Mouse (Mus musculus): Measurements from ENCODE around the gene Shoc2. TPM values are rescaled to one million over a fixed set of nuclear protein-coding genes. Genes with fewer than 3 reads are reported as not detected.
"Not testable (repeated sequence)": the region's sequence is repeated elsewhere in the genome, so short reads cannot be mapped to it uniquely, and the experiment has no call there.

Shoc2 gene
- 10 to 100 TPM; 50.3 to 56.3 TPM for total RNA-seq (2021)
- long read RNA-seq, transcript Shoc2-201 (9 exons, 3,965 nt): major isoform, 8 of 52 reads
- long read RNA-seq, partial matches to known transcripts: 21 of 52 reads
- long read RNA-seq, other reads (novel, unspliced or antisense): 23 of 52 reads

DNA sequence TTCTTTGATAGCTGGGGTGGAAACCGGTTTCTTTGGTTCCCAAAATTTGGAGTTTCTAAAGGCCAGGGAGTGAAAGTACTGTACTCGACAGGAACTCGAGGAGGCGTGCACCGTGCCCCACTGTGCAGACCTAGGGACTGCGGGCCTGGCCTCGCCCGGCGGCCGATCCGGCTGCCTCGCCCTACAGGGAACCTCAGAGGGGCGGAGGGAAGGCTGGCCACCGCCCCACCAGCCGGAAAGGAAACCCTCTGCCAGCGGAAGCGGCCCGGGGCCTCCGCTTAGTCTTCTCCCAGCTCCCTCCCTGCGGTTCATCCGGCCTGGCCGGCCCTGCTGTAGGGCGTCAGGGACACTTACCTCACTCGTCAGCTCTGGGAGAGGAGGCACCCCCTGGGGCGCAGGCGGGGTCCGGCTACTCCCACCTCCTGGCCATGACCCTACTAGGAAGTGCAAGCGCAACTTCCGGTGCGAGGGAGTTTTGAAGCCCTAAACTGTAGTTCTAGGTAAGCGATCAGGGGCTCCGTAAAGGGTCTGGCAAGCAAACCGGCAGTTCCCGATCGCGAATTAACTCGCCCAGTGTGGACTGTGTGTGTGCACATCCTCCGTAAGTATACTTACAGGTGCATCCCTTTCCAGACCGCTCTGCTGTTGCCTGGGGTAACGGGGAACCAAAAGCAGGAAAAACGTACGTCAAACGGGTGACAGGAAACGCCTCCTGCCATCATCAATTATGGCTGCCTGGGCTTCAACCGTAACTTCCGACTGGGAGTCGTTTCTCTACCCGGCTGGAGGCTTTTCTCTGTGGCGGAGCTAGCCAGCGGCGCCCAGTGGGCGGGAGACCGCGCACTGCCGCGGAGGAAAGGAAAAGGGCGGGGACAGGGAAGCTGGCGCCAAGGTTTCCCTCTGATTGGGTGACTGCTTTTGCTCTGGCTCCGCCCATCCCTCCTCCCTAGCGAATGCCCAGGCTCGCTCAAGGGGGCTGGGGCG, at the start of gene Shoc2, which contains the start of gene Bbip1:
Gene Shoc2, plus strand, starts transcription at position 505 of the 984 bp plus-strand sequence.
Gene Bbip1, minus strand, starts transcription at position 826 of the 984 bp plus-strand sequence.
- peak; percentile 96 to 98 for DNase-seq (ENCODE audit: low spot score in 2 of 2)

DNA sequence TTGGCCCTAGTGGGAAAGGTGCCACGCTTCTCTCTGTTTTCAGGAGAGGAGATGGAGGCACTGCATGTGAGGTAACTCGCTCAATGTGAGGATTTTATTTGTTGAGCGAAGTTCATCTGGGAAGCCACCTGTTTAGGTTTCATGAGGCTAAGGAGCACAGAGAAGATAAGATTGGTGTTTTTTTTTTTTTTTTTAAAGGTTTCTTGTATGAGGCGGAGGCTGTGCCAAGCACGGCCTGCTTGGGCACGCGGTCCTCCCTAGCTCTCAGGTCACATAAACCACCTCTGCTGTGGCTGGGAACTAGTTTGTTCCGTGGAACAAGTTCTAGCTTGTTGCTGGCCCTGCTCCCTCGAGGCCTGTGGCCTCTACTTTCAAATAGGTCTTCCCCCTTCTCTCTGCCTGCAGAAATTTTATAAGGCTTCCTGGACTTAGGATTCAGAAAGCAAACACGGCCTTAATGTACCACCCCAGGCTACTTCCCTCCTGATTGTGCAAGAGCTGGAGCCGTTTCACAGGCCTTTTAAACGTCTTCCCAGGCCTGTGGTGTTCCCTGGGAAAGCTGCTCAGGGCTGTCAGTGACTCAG, 49.5 kb upstream of the Shoc2 start:
- no peak for DNase-seq (ENCODE audit: low spot score in 2 of 2)

GRCm38 (mm10) chr19:53898046-53898445, 46.1 kb upstream of the Shoc2 start:
- DNase-seq (ENCODE audit: low spot score in 2 of 2): no peak

DNA sequence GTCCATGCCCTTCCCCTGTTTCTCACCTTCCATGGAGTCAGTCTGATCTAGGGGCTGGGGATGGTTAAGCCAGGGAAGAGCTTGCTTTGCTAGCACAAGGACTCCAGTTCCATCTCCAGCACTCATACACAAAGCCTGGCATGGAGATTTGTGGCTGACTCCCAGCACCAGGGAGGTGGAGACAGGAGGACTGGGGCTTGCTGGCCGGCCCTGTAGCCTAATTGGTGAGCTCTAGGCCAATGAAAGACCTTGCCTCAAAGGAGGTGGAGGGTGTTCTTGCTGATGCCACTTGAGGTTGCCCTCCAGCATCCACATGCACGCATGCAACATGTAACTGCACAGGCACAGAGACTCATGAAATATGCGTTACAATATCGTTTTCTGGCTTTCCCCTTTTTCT, 45.6 kb upstream of the Shoc2 start:
- DNase-seq (ENCODE audit: low spot score in 2 of 2): no peak

GRCm38 (mm10) chr19:53898970-53899900, 44.9 kb upstream of the Shoc2 start:
- no peak for DNase-seq (ENCODE audit: low spot score in 2 of 2)

DNA sequence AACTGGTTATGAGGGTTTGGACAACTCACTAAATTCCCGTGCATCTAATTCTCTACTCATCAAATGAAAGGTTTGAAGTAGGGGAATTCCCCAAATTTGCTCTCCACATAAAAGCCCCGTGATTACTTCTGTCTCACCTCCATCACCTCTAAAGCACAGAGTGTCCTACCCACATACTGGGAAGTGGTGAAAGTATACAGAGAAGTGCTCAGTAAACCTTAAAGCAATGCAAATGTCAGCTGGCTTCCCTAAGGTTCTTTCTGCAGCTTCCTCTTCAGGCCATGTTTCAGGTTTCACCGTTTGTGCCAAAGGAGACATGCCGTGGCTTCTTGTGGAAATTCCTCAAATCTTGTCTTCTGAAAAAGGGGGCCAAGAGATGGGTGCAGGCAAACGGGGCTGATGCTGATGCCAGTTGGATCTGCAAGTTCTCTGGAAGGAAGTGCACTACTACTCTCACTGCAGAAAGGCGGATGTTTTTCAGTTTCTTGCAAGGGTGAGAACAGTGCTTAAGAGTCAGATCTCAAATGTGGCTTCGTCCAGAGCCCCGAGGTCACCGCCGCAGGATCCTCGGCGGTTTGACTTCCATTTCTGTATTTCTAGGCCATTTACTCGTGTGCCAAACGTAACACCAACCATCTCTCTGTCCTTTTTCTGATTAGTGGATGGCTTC, 44.0 kb upstream of the Shoc2 start:
- DNase-seq (ENCODE audit: low spot score in 2 of 2): no peak

GRCm38 (mm10) chr19:53901931-53902738, 42.0 kb upstream of the Shoc2 start:
- peak in 1 of 2 experiments; percentile 13 for DNase-seq (ENCODE audit: low spot score in 2 of 2)

DNA sequence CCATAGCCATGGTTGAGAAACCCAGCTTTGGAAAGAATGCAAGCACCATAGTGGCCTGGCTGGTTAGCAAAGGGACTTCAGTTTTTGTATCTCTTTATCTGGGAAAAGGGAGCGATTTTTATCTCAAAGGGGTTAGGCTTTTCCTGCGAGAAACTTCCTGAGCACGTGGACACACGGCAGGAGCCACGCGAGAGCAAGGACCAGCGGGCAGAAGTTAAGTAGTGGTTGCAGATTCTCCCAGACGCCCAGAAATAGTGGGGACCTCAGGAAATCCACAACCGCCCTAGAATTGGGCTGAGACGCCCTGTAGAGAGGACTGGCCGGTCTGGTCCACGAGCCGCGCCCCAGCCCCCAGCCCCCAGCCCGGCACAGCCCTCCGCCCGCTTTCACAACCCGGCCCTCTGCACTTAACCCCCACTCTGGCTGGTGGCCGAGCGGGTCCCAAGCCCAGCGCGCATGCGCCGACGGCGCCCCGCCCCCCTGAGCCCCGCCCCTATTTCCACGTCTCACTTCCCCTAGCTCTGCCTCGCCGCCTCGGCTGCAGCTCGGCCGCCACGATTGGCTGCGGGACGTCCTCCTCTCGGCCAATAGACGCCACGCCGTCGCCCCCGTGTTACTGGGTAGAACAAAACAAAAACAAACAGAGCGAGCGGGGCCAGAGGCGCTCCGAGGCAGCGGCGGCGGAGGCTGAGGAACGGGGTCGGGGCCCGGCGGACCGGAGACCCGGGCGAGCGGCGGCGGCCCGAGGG, 41.2 kb upstream of the Shoc2 start:
- DNase-seq (ENCODE audit: low spot score in 2 of 2): peak; percentile 92 to 95

DNA sequence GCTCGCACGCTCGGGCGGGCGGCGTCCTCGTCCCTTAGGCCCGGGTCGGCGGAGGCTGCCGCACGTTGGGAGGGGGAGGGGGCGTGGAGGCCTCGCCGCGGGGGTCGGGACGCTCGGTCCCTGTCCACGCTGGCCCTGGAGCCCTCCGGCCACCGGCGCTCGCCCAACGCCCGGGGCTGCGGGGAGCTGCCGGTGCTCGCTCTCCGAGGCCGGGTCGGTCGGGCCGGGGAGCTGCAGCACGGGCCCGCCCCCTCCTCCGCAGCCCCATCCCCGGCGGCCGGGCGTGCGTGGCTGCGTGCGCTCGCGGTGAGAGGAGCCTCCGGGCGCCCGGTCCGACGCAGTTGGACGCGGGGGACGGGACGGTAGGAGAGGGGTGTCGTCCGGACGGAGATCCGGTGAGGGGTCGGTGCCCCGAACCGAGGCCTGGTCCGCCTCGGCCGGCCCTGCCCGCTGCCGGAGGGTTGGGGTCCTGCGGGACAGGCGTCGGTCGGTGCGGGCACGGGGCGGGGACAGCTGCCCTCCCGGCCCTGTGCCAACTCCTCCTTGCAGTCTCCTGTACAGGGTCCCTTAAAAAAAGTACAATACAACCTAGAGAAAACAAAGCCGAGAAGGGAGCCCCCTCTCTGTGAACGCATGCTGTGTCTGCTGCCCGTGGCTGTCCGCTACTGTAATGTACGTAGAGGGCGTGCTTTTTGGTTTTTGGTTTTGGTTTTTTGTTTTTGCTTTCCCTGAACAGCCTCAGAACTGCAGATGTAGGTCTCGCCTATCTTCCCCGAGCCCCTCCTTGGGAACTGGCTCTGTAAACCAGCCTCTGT, 40.4 kb upstream of the Shoc2 start:
- DNase-seq (ENCODE audit: low spot score in 2 of 2): peak; percentile 57 to 72

GRCm38 (mm10) chr19:53904833-53905480, 39.1 kb upstream of the Shoc2 start:
- no peak for DNase-seq (ENCODE audit: low spot score in 2 of 2)

DNA sequence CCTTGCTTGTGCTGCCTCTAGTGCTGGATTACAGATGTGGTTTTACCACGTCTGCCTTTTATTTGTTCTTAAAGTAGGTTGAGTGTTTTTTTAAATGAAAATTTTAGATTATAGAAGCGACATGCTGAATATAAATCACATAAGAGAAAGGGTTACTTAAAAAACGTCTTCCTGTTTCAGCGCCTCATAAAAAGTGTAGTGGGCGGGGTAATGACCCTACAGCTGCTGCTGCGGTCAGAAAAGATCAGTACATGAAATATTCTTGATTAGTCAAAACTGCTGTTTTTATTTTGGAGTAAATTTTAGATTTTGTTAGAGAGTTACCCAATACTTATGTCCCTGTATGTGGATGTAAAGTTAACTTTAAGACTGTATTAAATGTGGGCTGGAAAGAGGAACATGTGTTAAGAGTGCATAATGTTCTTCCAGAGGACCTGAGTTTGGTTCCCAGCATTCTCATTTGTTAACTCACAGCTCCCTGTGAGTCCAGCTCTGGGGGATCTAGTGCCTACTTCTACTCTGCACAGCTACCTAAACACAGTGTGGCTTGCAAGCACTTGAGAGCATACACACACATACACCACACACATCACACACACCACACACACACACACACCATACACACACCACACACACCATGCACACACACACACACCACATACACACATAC, 37.9 kb upstream of the Shoc2 start:
- DNase-seq (ENCODE audit: low spot score in 2 of 2): no peak

DNA sequence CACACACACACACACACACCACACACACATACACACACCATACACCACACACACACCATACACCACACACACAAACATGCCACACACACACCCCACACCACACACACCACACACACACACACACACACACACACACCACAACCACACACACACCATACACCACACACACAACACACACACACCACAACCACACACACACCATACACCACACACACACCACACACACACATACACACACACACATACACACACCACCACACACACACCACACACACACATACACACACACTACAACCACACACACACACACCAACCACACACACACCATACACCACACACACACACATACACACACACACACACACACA, 37.4 kb upstream of the Shoc2 start:
- DNase-seq (ENCODE audit: low spot score in 2 of 2): not testable (repeated sequence)

- DNase-seq (ENCODE audit: low spot score in 2 of 2): no peak
Observed at GRCm38 (mm10) chr19:53914950-53915349, 29.2 kb upstream of the Shoc2 start.

GRCm38 (mm10) chr19:53919541-53919940, 24.6 kb upstream of the Shoc2 start:
- peak in 1 of 2 experiments; percentile 5 for DNase-seq (ENCODE audit: low spot score in 2 of 2)

DNA sequence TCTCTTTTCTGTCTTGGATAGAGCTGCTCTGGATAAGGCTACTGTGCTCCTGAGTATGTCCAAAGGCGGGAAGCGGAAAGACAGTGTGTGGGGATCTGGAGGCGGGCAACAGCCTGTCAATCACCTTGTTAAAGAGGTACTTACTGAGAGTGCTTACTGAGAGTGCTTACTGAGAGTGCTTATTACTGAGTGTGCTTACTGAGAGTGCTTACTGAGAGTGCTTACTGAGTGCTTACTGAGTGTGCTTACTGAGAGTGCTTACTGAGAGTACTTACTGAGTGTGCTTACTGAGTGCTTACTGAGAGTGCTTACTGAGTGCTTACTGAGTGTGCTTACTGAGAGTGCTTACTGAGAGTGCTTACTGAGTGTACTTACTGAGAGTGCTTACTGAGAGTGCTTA, 22.1 kb upstream of the Shoc2 start:
- DNase-seq (ENCODE audit: low spot score in 2 of 2): peak in 1 of 2 experiments; percentile 1

- DNase-seq (ENCODE audit: low spot score in 2 of 2): no peak
Observed at GRCm38 (mm10) chr19:53925338-53925751, 18.8 kb upstream of the Shoc2 start.

DNA sequence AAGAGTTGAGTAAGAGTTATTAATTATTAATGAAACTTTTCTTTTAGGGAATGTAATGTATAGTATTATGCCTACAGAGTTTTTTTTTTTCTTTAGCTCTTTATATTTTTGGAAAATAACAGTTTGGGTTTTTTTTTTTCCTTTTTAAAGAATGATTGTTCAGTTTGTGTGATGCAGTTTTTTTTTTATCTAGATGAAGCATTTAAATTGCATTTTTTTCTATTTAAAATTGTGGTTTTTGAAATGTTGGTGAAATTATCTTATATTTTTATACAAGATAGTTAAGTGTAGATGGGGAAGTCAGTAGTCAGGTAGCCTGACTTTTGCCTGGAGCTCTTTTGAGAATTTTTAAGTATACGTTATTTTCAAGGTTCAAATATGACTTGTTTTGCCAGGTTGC, 17.4 kb upstream of the Shoc2 start:
- DNase-seq (ENCODE audit: low spot score in 2 of 2): no peak
